Mouse (Mus musculus) stomach, postnatal 0 days (tissue): ENCODE measurements around the gene Oit3.

Experiments used
- CTCF ChIP-seq: IDR thresholded peaks from 2 replicates; pipeline ENCODE4 v1.5.1; 2016; ENCODE audit warnings: antibody characterized with exemption, low read depth, mild to moderate bottlenecking, moderate library complexity
- EP300 ChIP-seq: optimal IDR thresholded peaks from 2 replicates; pipeline ENCODE3; 2016; ENCODE audit warnings: antibody characterized with exemption

DNA sequence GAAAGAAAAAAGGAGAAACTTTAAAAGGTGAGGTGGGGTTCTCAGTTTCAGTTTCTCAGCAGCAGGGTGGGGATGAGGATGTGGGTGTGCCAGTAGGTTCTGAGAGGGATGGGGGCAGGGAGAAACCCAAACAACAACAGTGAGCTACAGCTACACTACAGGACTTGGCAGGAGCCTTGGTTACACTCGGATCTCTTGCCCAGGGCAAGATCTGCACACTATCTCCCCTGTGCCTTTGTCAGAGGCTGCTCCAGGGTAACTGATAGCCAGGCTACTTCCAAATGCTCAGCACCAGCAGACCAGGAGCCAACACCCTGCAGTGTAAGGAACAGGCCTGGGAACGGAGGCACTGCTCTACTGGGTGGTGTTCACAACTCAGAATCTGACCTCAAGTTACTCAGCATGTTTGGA lies 61.2 kb downstream of the Oit3 start:
- TF ChIP-seq CTCF (no peak), EP300 (no peak)
